Mouse (Mus musculus): Measurements from ENCODE around the gene Usp49. TPM values are rescaled to one million over a fixed set of nuclear protein-coding genes. Genes with fewer than 3 reads are reported as not detected.

The Usp49 gene
- polyA plus RNA-seq, 1 experiment from 2014 or later = 2.1 TPM

DNA sequence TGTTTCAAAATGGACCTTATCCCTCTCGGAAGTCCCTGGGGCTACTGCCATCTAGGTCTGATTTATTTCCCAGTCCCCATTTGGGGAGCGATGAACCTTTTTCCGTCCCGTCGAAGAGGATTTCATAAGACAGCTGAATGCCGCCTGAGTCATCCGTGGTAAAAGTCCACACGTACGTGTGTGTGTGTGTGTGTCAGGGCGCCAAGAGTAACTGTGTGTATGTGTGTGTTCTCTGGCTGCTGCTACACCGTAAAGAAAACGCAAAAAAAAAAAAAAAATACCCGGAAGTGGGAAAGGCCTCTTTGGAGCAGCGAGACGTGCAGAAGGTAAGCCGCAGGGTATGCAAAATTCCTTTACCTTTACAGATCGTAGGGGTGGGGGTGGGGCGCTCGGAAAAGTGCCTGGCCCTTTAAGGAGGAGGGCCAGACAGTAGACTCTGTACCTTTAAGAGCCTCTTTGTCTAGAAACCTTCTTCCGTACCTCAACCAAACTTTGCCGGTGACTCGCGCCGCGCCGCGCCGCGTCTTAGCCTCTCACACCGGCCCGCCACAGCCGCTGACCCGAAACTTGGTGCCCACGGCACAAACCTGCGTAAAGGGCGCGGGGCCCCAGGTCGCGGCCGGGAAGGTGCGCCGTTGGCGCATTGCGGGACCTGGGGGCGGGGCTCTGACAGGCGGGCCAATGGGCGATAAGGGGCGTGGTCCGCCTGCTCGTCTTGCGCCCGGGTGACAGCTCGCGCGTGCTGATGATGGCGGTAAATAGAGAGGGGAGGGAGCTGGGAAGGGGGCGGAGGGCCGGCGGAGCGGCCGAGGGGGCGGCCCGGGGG, 1.4 kb upstream of the Usp49 start:
- peaks cover 8% of the 10 kb centered on the region for H3K36me3 ChIP-seq (ENCODE audit: control insufficient read depth, insufficient read depth)
- H3K9ac ChIP-seq (ENCODE audit: low read length) = peak overlapping the region; percentile 82
- H3K9me3 ChIP-seq (replicated peaks; ENCODE audit: control insufficient read depth, low read length) = no peaks in the 10 kb centered on the region
- peak; percentile 95 for ATAC-seq (replicated peaks; ENCODE audit: extremely low read depth, insufficient read depth, low FRiP score)
- peak overlapping the region; percentile 84 for H3K4me3 ChIP-seq (ENCODE audit: low read length)
- under 1% methylated on average over 56 of the region's 63 CpGs for WGBS
- peak overlapping the region; percentile 90 for H3K27ac ChIP-seq (ENCODE audit: low read length)
- no peaks in the 10 kb centered on the region for H3K27me3 ChIP-seq (ENCODE audit: control insufficient read depth, insufficient read depth, low read length)
- peak overlapping the region; percentile 100 for H3K4me2 ChIP-seq (ENCODE audit: low read depth, low read length)
- peaks cover 15% of the 10 kb centered on the region for H3K4me1 ChIP-seq (ENCODE audit: control insufficient read depth, insufficient read depth, low read length)

DNA sequence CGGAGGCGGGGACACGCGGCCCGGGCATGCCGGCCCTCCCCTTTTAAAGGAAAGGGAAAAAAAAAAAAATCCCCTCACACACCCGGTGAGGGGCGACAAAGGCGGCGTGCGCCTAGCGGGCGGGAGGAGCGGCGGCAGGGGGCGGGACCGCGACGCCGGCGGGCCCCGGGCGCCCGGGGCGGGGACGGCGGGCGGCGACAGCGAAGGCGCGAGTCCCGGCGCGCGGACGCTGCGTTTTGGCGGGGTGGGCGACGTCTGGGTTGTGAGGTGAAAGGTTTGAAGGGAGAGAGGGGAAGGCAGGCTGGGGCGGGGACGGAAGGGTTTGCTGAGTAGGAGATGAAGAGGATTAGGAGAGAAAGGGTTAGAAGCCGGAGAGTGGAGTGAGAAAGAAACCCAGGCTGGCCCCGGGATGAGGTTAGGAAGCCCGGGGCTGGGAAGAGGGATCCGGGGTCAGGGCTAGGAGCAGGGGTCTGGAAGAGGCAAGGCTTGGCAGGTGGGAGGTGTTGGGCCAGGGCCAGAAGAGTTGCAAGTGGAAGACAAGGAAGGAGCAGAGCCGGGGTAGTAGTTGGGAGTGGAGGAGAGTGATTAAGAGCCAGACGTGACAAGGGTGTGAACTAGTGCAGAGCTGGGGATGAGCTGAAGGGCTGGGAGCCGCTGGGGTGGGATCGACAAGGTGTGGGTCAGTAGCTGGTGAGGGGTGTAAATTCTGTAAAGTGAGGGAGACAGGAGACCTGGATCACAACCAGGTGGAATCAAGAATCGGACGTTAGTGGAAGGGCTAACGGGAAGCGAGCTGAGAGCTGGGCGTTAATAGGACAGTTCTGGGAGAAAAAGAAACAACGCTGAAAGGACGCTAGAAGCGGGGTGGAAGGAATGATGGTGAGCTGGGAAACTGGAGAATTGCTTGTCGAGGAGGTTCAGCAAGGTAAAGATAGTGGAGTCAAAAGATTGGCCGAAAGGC, 493 bp upstream of the Usp49 start:
- peak overlapping the region; percentile 77 for H3K27ac ChIP-seq (ENCODE audit: low read length)
- under 1% methylated on average over 59 of the region's 61 CpGs for WGBS
- H3K36me3 ChIP-seq (ENCODE audit: control insufficient read depth, insufficient read depth) = peaks cover 5% of the 10 kb centered on the region
- peak overlapping the region; percentile 82 for H3K9ac ChIP-seq (ENCODE audit: low read length)
- H3K4me1 ChIP-seq (ENCODE audit: control insufficient read depth, insufficient read depth, low read length) = peaks cover 15% of the 10 kb centered on the region
- H3K9me3 ChIP-seq (replicated peaks; ENCODE audit: control insufficient read depth, low read length) = no peaks in the 10 kb centered on the region
- H3K27me3 ChIP-seq (ENCODE audit: control insufficient read depth, insufficient read depth, low read length) = no peaks in the 10 kb centered on the region
- peak overlapping the region; percentile 84 for H3K4me3 ChIP-seq (ENCODE audit: low read length)
- H3K4me2 ChIP-seq (ENCODE audit: low read depth, low read length) = peak overlapping the region; percentile 100
- peak; percentile 30 for ATAC-seq (replicated peaks; ENCODE audit: extremely low read depth, insufficient read depth, low FRiP score)

DNA sequence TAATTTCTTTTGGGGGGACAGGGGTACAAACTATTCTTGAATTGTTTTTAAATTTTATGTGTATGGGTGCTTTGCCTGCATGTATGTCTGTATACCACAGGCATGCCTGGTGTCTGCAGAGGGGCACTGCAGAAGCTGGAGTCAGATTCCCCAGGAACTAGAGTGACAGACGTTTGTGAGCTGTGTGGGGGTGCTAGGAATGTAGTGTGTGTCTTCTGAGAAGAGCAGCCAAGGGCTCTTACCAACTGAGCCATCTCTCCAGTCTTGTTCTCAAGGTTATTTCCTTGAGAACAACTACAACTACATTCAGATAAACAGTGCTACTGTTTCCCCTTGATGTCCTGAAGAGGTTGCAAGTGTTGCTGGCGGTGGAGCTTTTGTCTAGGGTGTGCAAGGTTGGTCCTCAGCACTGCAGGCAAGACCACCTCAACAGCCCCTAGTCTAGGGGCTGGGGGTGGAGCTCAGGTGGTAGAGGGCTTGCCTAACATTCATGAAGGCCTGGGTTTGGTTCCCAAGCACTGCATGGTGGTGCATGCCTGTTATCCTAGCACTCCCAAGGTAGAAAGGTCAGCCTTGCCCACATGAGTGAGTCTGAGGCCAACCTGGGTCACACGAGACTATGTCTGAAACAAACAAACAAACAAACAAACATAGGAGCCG, 1.8 kb downstream of the Usp49 start:
- no peak overlapping the region for H3K4me2 ChIP-seq (ENCODE audit: low read depth, low read length)
- no peaks in the 10 kb centered on the region for H3K9me3 ChIP-seq (replicated peaks; ENCODE audit: control insufficient read depth, low read length)
- ATAC-seq (replicated peaks; ENCODE audit: extremely low read depth, insufficient read depth, low FRiP score) = no peak
- WGBS = 62% methylated on average over 4 of the region's 4 CpGs
- H3K9ac ChIP-seq (ENCODE audit: low read length) = no peak overlapping the region
- no peaks in the 10 kb centered on the region for H3K27me3 ChIP-seq (ENCODE audit: control insufficient read depth, insufficient read depth, low read length)
- H3K4me3 ChIP-seq (ENCODE audit: low read length) = no peak overlapping the region
- no peak overlapping the region for H3K27ac ChIP-seq (ENCODE audit: low read length)
- H3K36me3 ChIP-seq (ENCODE audit: control insufficient read depth, insufficient read depth) = no peaks in the 10 kb centered on the region
- peaks cover 15% of the 10 kb centered on the region for H3K4me1 ChIP-seq (ENCODE audit: control insufficient read depth, insufficient read depth, low read length)

DNA sequence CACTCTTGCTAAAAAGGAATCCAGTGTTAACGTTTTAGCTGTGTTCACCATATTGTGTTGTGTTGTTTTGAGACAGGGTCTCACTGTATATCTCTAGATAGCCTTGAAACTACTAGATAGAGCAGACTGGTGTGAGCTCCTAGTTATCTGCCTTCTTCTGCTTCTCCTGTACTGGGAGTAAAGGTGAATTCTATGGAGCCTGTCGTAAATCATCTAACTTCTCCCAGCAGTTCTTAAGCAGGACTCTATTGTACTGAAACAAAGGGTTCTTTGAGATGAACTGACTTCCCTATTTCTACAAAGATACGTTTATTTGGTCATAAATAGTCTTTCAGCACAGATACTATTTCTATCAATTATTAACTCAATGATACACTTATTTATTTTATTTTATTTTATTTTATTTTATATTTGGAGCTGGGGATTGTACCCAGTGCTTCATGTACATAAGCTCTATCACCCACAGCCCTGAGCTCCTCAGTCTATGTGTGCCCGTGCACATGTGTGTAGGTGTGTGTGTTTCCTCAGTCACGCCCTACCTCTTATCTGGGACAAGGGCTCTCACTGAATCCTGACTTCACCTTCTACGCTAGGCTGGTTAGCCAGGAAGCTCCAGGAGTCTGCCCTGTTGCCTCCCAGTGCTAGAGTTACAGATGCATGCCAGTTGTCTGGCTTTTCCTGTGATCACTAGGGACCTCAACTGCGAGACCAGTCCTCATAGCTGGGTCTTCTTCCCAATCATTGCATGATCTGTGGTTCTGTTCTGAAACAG, 3.7 kb downstream of the Usp49 start:
- 76% methylated on average over 7 of the region's 7 CpGs for WGBS
- Histone ChIP-seq H3K36me3 (ENCODE audit: control insufficient read depth, insufficient read depth) (no peaks in the 10 kb centered on the region), H3K27ac (ENCODE audit: low read length) (no peak overlapping the region), H3K9me3 (replicated peaks; ENCODE audit: control insufficient read depth, low read length) (no peaks in the 10 kb centered on the region), H3K9ac (ENCODE audit: low read length) (no peak overlapping the region), H3K4me3 (ENCODE audit: low read length) (no peak overlapping the region), H3K4me1 (ENCODE audit: control insufficient read depth, insufficient read depth, low read length) (peaks cover 8% of the 10 kb centered on the region), H3K4me2 (ENCODE audit: low read depth, low read length) (no peak overlapping the region), H3K27me3 (ENCODE audit: control insufficient read depth, insufficient read depth, low read length) (no peaks in the 10 kb centered on the region)
- ATAC-seq (replicated peaks; ENCODE audit: extremely low read depth, insufficient read depth, low FRiP score) = no peak

DNA sequence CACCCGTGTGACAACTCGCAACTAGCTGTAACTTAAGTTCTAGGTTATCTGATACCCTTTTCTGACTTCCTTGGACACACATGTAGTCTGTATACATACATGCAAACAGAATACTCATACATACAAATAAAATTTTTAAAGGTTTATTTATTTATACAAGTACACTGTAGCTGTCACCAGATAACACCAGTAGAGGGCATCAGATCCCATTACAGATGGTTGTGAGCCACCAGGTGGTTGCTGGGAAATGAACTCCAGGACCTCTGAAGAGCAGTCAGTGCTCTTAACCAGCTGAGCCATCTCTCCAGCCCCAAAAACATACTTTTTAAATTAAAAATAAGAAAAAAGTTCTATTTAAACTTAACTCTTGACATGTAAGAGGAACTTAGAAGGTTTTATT, 12.5 kb downstream of the Usp49 start:
- H3K4me2 ChIP-seq (ENCODE audit: low read depth, low read length) = no peak overlapping the region
- no peak overlapping the region for H3K9ac ChIP-seq (ENCODE audit: low read length)
- no peaks in the 10 kb centered on the region for H3K4me1 ChIP-seq (ENCODE audit: control insufficient read depth, insufficient read depth, low read length)
- H3K27me3 ChIP-seq (ENCODE audit: control insufficient read depth, insufficient read depth, low read length) = no peaks in the 10 kb centered on the region
- H3K9me3 ChIP-seq (replicated peaks; ENCODE audit: control insufficient read depth, low read length) = no peaks in the 10 kb centered on the region
- ATAC-seq (replicated peaks; ENCODE audit: extremely low read depth, insufficient read depth, low FRiP score) = no peak
- no peak overlapping the region for H3K27ac ChIP-seq (ENCODE audit: low read length)
- 82% methylated on average over 2 of the region's 2 CpGs for WGBS
- no peak overlapping the region for H3K4me3 ChIP-seq (ENCODE audit: low read length)
- H3K36me3 ChIP-seq (ENCODE audit: control insufficient read depth, insufficient read depth) = no peaks in the 10 kb centered on the region

DNA sequence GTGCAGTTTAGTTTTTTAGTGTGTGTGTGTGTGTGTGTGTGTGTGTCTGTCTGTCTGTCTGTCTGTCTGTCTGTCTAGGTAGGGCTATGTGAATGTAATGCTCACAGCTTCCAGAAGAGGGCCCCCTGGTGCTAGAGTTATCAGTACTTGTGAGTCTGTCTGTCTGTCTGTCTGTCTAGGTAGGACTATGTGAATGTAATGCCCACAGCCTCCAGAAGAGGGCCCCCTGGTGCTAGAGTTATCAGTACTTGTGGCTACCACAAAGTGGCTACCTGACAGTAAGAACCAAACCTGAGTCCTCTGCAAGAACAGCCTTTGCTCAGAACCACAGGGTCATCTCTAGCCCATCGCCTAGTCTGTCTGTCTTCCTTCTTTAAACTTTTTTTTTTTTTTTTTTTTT, 16.2 kb downstream of the Usp49 start:
- H3K4me3 ChIP-seq (ENCODE audit: low read length) = no peak overlapping the region
- WGBS = 86% methylated on average over 1 of the region's 1 CpGs
- no peak overlapping the region for H3K27ac ChIP-seq (ENCODE audit: low read length)
- H3K27me3 ChIP-seq (ENCODE audit: control insufficient read depth, insufficient read depth, low read length) = no peaks in the 10 kb centered on the region
- no peak overlapping the region for H3K9ac ChIP-seq (ENCODE audit: low read length)
- ATAC-seq (replicated peaks; ENCODE audit: extremely low read depth, insufficient read depth, low FRiP score) = no peak
- H3K9me3 ChIP-seq (replicated peaks; ENCODE audit: control insufficient read depth, low read length) = no peaks in the 10 kb centered on the region
- H3K4me1 ChIP-seq (ENCODE audit: control insufficient read depth, insufficient read depth, low read length) = no peaks in the 10 kb centered on the region
- H3K4me2 ChIP-seq (ENCODE audit: low read depth, low read length) = no peak overlapping the region
- no peaks in the 10 kb centered on the region for H3K36me3 ChIP-seq (ENCODE audit: control insufficient read depth, insufficient read depth)

DNA sequence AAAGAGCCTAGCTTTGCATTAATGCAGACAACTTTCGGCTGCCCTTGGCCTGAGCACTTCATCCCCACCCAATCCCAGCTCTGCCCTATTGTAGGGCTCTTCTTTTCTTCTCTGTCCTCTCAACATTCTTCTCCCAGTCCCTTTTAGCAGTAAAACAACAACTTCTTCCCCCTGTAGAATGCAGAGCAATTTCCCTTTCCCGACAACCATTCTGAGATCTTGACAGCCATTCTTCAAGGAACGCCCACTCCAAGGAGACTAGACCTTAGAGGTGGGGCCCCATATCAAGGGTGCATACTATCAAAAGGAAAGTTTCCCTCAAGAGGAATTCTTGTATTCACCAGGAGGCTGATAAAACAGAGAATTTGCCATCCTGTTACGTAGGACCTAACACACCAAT, 18.5 kb downstream of the Usp49 start:
- ATAC-seq (replicated peaks; ENCODE audit: extremely low read depth, insufficient read depth, low FRiP score) = no peak
- no peak overlapping the region for H3K4me3 ChIP-seq (ENCODE audit: low read length)
- WGBS = 69% methylated on average over 4 of the region's 4 CpGs

DNA sequence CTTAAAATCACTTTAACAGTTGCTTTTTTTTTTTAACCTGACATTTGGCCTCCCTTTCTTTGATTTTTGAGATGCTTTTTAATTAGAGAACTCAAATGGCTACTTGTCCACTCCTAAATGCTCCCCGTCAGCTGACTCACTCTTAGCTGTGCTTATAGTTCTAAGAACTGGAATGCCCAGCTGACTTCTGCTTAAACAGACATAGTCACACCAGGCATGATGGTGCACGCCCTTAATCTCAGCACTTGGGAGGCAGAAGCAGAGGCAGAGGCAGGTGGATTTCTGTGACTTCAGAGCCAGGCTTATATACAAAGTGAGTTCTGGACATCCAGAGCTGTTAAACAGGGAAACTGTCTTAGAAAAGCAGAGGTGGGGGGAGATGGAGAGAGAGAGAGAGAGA, 21.5 kb downstream of the Usp49 start:
- no peaks in the 10 kb centered on the region for H3K27me3 ChIP-seq (ENCODE audit: control insufficient read depth, insufficient read depth, low read length)

More for the DNA sequence above, 18.5 kb downstream of the Usp49 start:
- Histone ChIP-seq H3K4me2 (ENCODE audit: low read depth, low read length) (no peak overlapping the region), H3K27me3 (ENCODE audit: control insufficient read depth, insufficient read depth, low read length) (no peaks in the 10 kb centered on the region), H3K4me1 (ENCODE audit: control insufficient read depth, insufficient read depth, low read length) (no peaks in the 10 kb centered on the region), H3K9me3 (replicated peaks; ENCODE audit: control insufficient read depth, low read length) (no peaks in the 10 kb centered on the region), H3K36me3 (ENCODE audit: control insufficient read depth, insufficient read depth) (no peaks in the 10 kb centered on the region), H3K27ac (ENCODE audit: low read length) (no peak overlapping the region), H3K9ac (ENCODE audit: low read length) (no peak overlapping the region)

More for the DNA sequence above, 21.5 kb downstream of the Usp49 start:
- no peaks in the 10 kb centered on the region for H3K4me1 ChIP-seq (ENCODE audit: control insufficient read depth, insufficient read depth, low read length)
- 93% methylated on average over 2 of the region's 2 CpGs for WGBS
- H3K27ac ChIP-seq (ENCODE audit: low read length) = no peak overlapping the region
- H3K4me3 ChIP-seq (ENCODE audit: low read length) = no peak overlapping the region
- no peaks in the 10 kb centered on the region for H3K36me3 ChIP-seq (ENCODE audit: control insufficient read depth, insufficient read depth)
- no peak overlapping the region for H3K9ac ChIP-seq (ENCODE audit: low read length)
- no peak for ATAC-seq (replicated peaks; ENCODE audit: extremely low read depth, insufficient read depth, low FRiP score)
- H3K9me3 ChIP-seq (replicated peaks; ENCODE audit: control insufficient read depth, low read length) = no peaks in the 10 kb centered on the region
- no peak overlapping the region for H3K4me2 ChIP-seq (ENCODE audit: low read depth, low read length)
